Mouse (Mus musculus): Measurements from ENCODE around the gene Gm3250. TPM values are rescaled to one million over a fixed set of nuclear protein-coding genes. Genes with fewer than 3 reads are reported as not detected.

Gene Gm3250
- polyA plus RNA-seq (2014; fragmentation: Illumina TruSeq; extraction: RNeasy Lipid Tissue Mini Kit (QIAGEN cat#74804)): not detected

GRCm38 (mm10) chr10:77782442-77782841 lies at the start of gene Gm3250:
TSS of gene Gm3250 (minus strand) at chr10:77782542.

GRCm38 (mm10) chr10:77826951-77827350 lies 44.6 kb upstream of the Gm3250 start, which contains the start of gene Krtap10-4:
TSS of gene Krtap10-4 (minus strand) at chr10:77827095.

GRCm38 (mm10) chr10:77814382-77814781 lies 32.0 kb upstream of the Gm3250 start, which contains the start of gene Gm2696:
TSS of gene Gm2696 (plus strand) at chr10:77814682.

GRCm38 (mm10) chr10:77811743-77812142 lies 29.4 kb upstream of the Gm3250 start, which contains the start of gene Gm9507:
TSS of gene Gm9507 (minus strand) at chr10:77811843.

GRCm38 (mm10) chr10:77798921-77799508 lies 16.7 kb upstream of the Gm3250 start, which contains the start of gene Gm19668:
TSS of gene Gm19668 (minus strand) at chr10:77799133.

GRCm38 (mm10) chr10:77794976-77795375 lies 12.6 kb upstream of the Gm3250 start, which contains the start of gene Gm9639:
TSS of gene Gm9639 (minus strand) at chr10:77795076.

GRCm38 (mm10) chr10:77787876-77788275 lies 5.5 kb upstream of the Gm3250 start, which contains the start of gene Gm7137:
TSS of gene Gm7137 (minus strand) at chr10:77788200.

GRCm38 (mm10) chr10:77776844-77777243 lies 5.5 kb downstream of the Gm3250 start, which contains the start of gene Gm7138:
TSS of gene Gm7138 (minus strand) at chr10:77776944.

GRCm38 (mm10) chr10:77771225-77771624 lies 11.1 kb downstream of the Gm3250 start, which contains the start of gene Gm3238:
TSS of gene Gm3238 (minus strand) at chr10:77771325.

GRCm38 (mm10) chr10:77759582-77759981 lies 22.8 kb downstream of the Gm3250 start, which contains the start of gene Gm3233:
TSS of gene Gm3233 (minus strand) at chr10:77759682.

GRCm38 (mm10) chr10:77751254-77751653 lies 31.1 kb downstream of the Gm3250 start, which contains the start of gene Gm9736:
TSS of gene Gm9736 (minus strand) at chr10:77751354.

GRCm38 (mm10) chr10:77741924-77742688 lies 40.2 kb downstream of the Gm3250 start, which contains the start of gene Gm18596:
TSS of gene Gm18596 (minus strand) at chr10:77742638.

Other genes with a start within 250 kb of the Gm3250 start
- gene Pttg1ip, start 200.8 kb downstream of the Gm3250 start, polyA plus RNA-seq (2014; fragmentation: Illumina TruSeq; extraction: RNeasy Lipid Tissue Mini Kit (QIAGEN cat#74804)): 132 TPM
- gene Sumo3, start 176.4 kb downstream of the Gm3250 start, polyA plus RNA-seq (2014; fragmentation: Illumina TruSeq; extraction: RNeasy Lipid Tissue Mini Kit (QIAGEN cat#74804)): 91.3 TPM
- 1.9 TPM for gene Gm49325, start 176.3 kb downstream of the Gm3250 start, polyA plus RNA-seq (2014; fragmentation: Illumina TruSeq; extraction: RNeasy Lipid Tissue Mini Kit (QIAGEN cat#74804))
- 6.0 TPM for gene Ube2g2, start 160.3 kb downstream of the Gm3250 start, polyA plus RNA-seq (2014; fragmentation: Illumina TruSeq; extraction: RNeasy Lipid Tissue Mini Kit (QIAGEN cat#74804))
- gene Tspear, start 96.0 kb downstream of the Gm3250 start, polyA plus RNA-seq (2014; fragmentation: Illumina TruSeq; extraction: RNeasy Lipid Tissue Mini Kit (QIAGEN cat#74804)): not detected
- gene Gm19402, start 91.8 kb downstream of the Gm3250 start, polyA plus RNA-seq (2014; fragmentation: Illumina TruSeq; extraction: RNeasy Lipid Tissue Mini Kit (QIAGEN cat#74804)): not detected
- not detected for gene Gm9508, start 85.3 kb downstream of the Gm3250 start, polyA plus RNA-seq (2014; fragmentation: Illumina TruSeq; extraction: RNeasy Lipid Tissue Mini Kit (QIAGEN cat#74804))
- gene Gm10272, start 75.9 kb downstream of the Gm3250 start, polyA plus RNA-seq (2014; fragmentation: Illumina TruSeq; extraction: RNeasy Lipid Tissue Mini Kit (QIAGEN cat#74804)): not detected
- not detected for gene Gm10024, start 71.1 kb downstream of the Gm3250 start, polyA plus RNA-seq (2014; fragmentation: Illumina TruSeq; extraction: RNeasy Lipid Tissue Mini Kit (QIAGEN cat#74804))
- gene Gm10142, start 66.7 kb downstream of the Gm3250 start, polyA plus RNA-seq (2014; fragmentation: Illumina TruSeq; extraction: RNeasy Lipid Tissue Mini Kit (QIAGEN cat#74804)): not detected
- not detected for gene Krtap12-1, start 61.9 kb downstream of the Gm3250 start, polyA plus RNA-seq (2014; fragmentation: Illumina TruSeq; extraction: RNeasy Lipid Tissue Mini Kit (QIAGEN cat#74804))
- gene Gm10100, start 56.1 kb downstream of the Gm3250 start, polyA plus RNA-seq (2014; fragmentation: Illumina TruSeq; extraction: RNeasy Lipid Tissue Mini Kit (QIAGEN cat#74804)): not detected
- gene Gm18596, start 39.9 kb downstream of the Gm3250 start, polyA plus RNA-seq (2014; fragmentation: Illumina TruSeq; extraction: RNeasy Lipid Tissue Mini Kit (QIAGEN cat#74804)): not detected
- not detected for gene Gm9736, start 31.2 kb downstream of the Gm3250 start, polyA plus RNA-seq (2014; fragmentation: Illumina TruSeq; extraction: RNeasy Lipid Tissue Mini Kit (QIAGEN cat#74804))
- gene Gm3233, start 22.9 kb downstream of the Gm3250 start, polyA plus RNA-seq (2014; fragmentation: Illumina TruSeq; extraction: RNeasy Lipid Tissue Mini Kit (QIAGEN cat#74804)): not detected
- gene Gm3238, start 11.2 kb downstream of the Gm3250 start, polyA plus RNA-seq (2014; fragmentation: Illumina TruSeq; extraction: RNeasy Lipid Tissue Mini Kit (QIAGEN cat#74804)): not detected
- not detected for gene Gm7138, start 5.6 kb downstream of the Gm3250 start, polyA plus RNA-seq (2014; fragmentation: Illumina TruSeq; extraction: RNeasy Lipid Tissue Mini Kit (QIAGEN cat#74804))
- gene Gm7137, start 5.7 kb upstream of the Gm3250 start, polyA plus RNA-seq (2014; fragmentation: Illumina TruSeq; extraction: RNeasy Lipid Tissue Mini Kit (QIAGEN cat#74804)): not detected
- not detected for gene Gm9639, start 12.5 kb upstream of the Gm3250 start, polyA plus RNA-seq (2014; fragmentation: Illumina TruSeq; extraction: RNeasy Lipid Tissue Mini Kit (QIAGEN cat#74804))
- gene Gm19668, start 16.6 kb upstream of the Gm3250 start, polyA plus RNA-seq (2014; fragmentation: Illumina TruSeq; extraction: RNeasy Lipid Tissue Mini Kit (QIAGEN cat#74804)): not detected
- gene Gm9507, start 29.3 kb upstream of the Gm3250 start, polyA plus RNA-seq (2014; fragmentation: Illumina TruSeq; extraction: RNeasy Lipid Tissue Mini Kit (QIAGEN cat#74804)): not detected
- gene Gm2696, start 32.1 kb upstream of the Gm3250 start, polyA plus RNA-seq (2014; fragmentation: Illumina TruSeq; extraction: RNeasy Lipid Tissue Mini Kit (QIAGEN cat#74804)): not detected
- not detected for gene Krtap10-4, start 44.6 kb upstream of the Gm3250 start, polyA plus RNA-seq (2014; fragmentation: Illumina TruSeq; extraction: RNeasy Lipid Tissue Mini Kit (QIAGEN cat#74804))
- gene Krtap10-10, start 53.4 kb upstream of the Gm3250 start, polyA plus RNA-seq (2014; fragmentation: Illumina TruSeq; extraction: RNeasy Lipid Tissue Mini Kit (QIAGEN cat#74804)): not detected
- not detected for gene Gm36176, start 64.3 kb upstream of the Gm3250 start, polyA plus RNA-seq (2014; fragmentation: Illumina TruSeq; extraction: RNeasy Lipid Tissue Mini Kit (QIAGEN cat#74804))
- not detected for gene Gm10318, start 70.3 kb upstream of the Gm3250 start, polyA plus RNA-seq (2014; fragmentation: Illumina TruSeq; extraction: RNeasy Lipid Tissue Mini Kit (QIAGEN cat#74804))
- gene Gm3285, start 79.4 kb upstream of the Gm3250 start, polyA plus RNA-seq (2014; fragmentation: Illumina TruSeq; extraction: RNeasy Lipid Tissue Mini Kit (QIAGEN cat#74804)): not detected
- 0.71 TPM for gene Lrrc3, start 120.0 kb upstream of the Gm3250 start, polyA plus RNA-seq (2014; fragmentation: Illumina TruSeq; extraction: RNeasy Lipid Tissue Mini Kit (QIAGEN cat#74804))
- gene Trpm2, start 188.0 kb upstream of the Gm3250 start, polyA plus RNA-seq (2014; fragmentation: Illumina TruSeq; extraction: RNeasy Lipid Tissue Mini Kit (QIAGEN cat#74804)): not detected
- 1.4 TPM for gene 1810043G02Rik, start 196.0 kb upstream of the Gm3250 start, polyA plus RNA-seq (2014; fragmentation: Illumina TruSeq; extraction: RNeasy Lipid Tissue Mini Kit (QIAGEN cat#74804))
- 1.7 TPM for gene Pfkl, start 227.5 kb upstream of the Gm3250 start, polyA plus RNA-seq (2014; fragmentation: Illumina TruSeq; extraction: RNeasy Lipid Tissue Mini Kit (QIAGEN cat#74804))